Mouse (Mus musculus) cerebellum, postnatal 25 days (tissue): Measurements from ENCODE around the gene Ggact.

Experiments used
- DNase-seq, 2 experiments: peaks; one replicate each; pipeline ENCODE4 v3.0.0; 2021; ENCODE audit warnings: mixed read lengths in 2 of 2

The Ggact gene

GRCm38 (mm10) chr14:122898550-122898949 lies 15.0 kb downstream of the Ggact start:
- DNase-seq, result no peak

- DNase-seq, result peak in 1 of 2 experiments; percentile 59
Measured at GRCm38 (mm10) chr14:122896106-122896505, 17.5 kb downstream of the Ggact start.

- peak; percentile 44 to 57 for DNase-seq
Measured at GRCm38 (mm10) chr14:122891470-122891968, 22.0 kb downstream of the Ggact start.

GRCm38 (mm10) chr14:122888480-122888872 lies 25.1 kb downstream of the Ggact start:
- no peak for DNase-seq

GRCm38 (mm10) chr14:122887702-122888479 lies 25.7 kb downstream of the Ggact start:
- peak in 1 of 2 experiments; percentile 44 for DNase-seq

GRCm38 (mm10) chr14:122887278-122887677 lies 26.3 kb downstream of the Ggact start:
- DNase-seq, result no peak

GRCm38 (mm10) chr14:122885893-122886292 lies 27.7 kb downstream of the Ggact start:
- DNase-seq, result peak; percentile 95 to 97

GRCm38 (mm10) chr14:122883821-122884584 lies 29.6 kb downstream of the Ggact start:
- DNase-seq, result peak in 1 of 2 experiments; percentile 44

GRCm38 (mm10) chr14:122883410-122883806 lies 30.1 kb downstream of the Ggact start:
- DNase-seq, result no peak

GRCm38 (mm10) chr14:122882795-122883409 lies 30.7 kb downstream of the Ggact start:
- no peak for DNase-seq

GRCm38 (mm10) chr14:122882201-122882639 lies 31.3 kb downstream of the Ggact start:
- peak; percentile 48 to 62 for DNase-seq

GRCm38 (mm10) chr14:122881699-122882098 lies 31.9 kb downstream of the Ggact start:
- DNase-seq, result no peak

GRCm38 (mm10) chr14:122880291-122880690 lies 33.3 kb downstream of the Ggact start:
- DNase-seq, result peak; percentile 51 to 61

- peak; percentile 51 for DNase-seq
Measured at GRCm38 (mm10) chr14:122877787-122878186, 35.8 kb downstream of the Ggact start.

GRCm38 (mm10) chr14:122876723-122877122 lies 36.8 kb downstream of the Ggact start:
- peak; percentile 50 to 62 for DNase-seq

- DNase-seq, result peak; percentile 88 to 92
Measured at GRCm38 (mm10) chr14:122876163-122876562, 37.4 kb downstream of the Ggact start.

GRCm38 (mm10) chr14:122875636-122876035 lies 37.9 kb downstream of the Ggact start:
- DNase-seq, result peak; percentile 57 to 59

GRCm38 (mm10) chr14:122875056-122875455 lies 38.5 kb downstream of the Ggact start:
- DNase-seq, result peak; percentile 54 to 73

- no peak for DNase-seq
Measured at GRCm38 (mm10) chr14:122872612-122873011, 40.9 kb downstream of the Ggact start.

- DNase-seq, result no peak
Measured at GRCm38 (mm10) chr14:122871841-122872580, 41.5 kb downstream of the Ggact start.

- DNase-seq, result peak; percentile 41 to 59
Measured at GRCm38 (mm10) chr14:122869831-122870230, 43.7 kb downstream of the Ggact start.
